14 mouse cellular contexts compared by ENCODE assay signal in genomic region chr5:23473098-23473873, GRCm38 (mm10). TPM values are rescaled to one million over a fixed set of nuclear protein-coding genes. Genes with fewer than 3 reads are reported as not detected.
DNase-seq lines count a peak whose midpoint lies in the region; ATAC-seq and TF ChIP-seq lines count a peak whose summit lies in the region.
"Had no signal": no experiment of that assay in that cellular context is flagged by ENCODE, and none has a peak within 500 bp of the region (broad histone marks: within the 10 kb centered on the region; RNA-seq: fewer than 3 reads in every experiment).

No protein-coding gene starts in this region.

- TF ChIP-seq CTCF in heart, postnatal 0 days (IDR thresholded peaks at IDR 0.05; ENCODE audit: low read depth): peak; percentile 36
- peak; percentile 10; the same call in 1 of the 2 replicates for TF ChIP-seq CTCF in spleen, adult 2 months (IDR thresholded peaks at IDR 0.05; ENCODE audit: extremely low read depth, insufficient read depth, insufficient read length, insufficient replicate concordance)

- no peak overlapping the region for H3K4me2 ChIP-seq in heart, postnatal 0 days (ENCODE audit: low read depth, low read length)
- H3K4me2 ChIP-seq: lung, embryonic 15.5 days had no signal

- H3K9me3 ChIP-seq in heart, postnatal 0 days (replicated peaks; ENCODE audit: control insufficient read depth, low read length): no peaks in the 10 kb centered on the region
- H3K9me3 ChIP-seq: G1E; lung, embryonic 15.5 days had no signal

- no peak for ATAC-seq in heart, postnatal 0 days (ENCODE audit: insufficient read depth, low read depth)
- 0 out of 2 replicates have a peak, but pooled peaks have one; percentile 39 for ATAC-seq in common myeloid progenitor, adult 5-6 weeks (replicated peaks; ENCODE audit: low read depth, poor library complexity, severe bottlenecking)
- ATAC-seq: midbrain, embryonic 16.5 days had no signal

- H3K36me3 ChIP-seq in heart, postnatal 0 days (replicated peaks; ENCODE audit: control insufficient read depth, insufficient read depth, low read length): peaks cover 49% of the 10 kb centered on the region
- peaks cover 27% of the 10 kb centered on the region for H3K36me3 ChIP-seq in spleen, adult 2 months (ENCODE audit: control insufficient read depth, insufficient read depth, low read length)

- H3K4me1 ChIP-seq in heart, postnatal 0 days (ENCODE audit: control insufficient read depth, insufficient read depth): no peaks in the 10 kb centered on the region
- no peaks in the 10 kb centered on the region for H3K4me1 ChIP-seq in spleen, adult 2 months (ENCODE audit: control insufficient read depth, insufficient read depth, insufficient read length)
- H3K4me1 ChIP-seq: lung, embryonic 15.5 days had no signal

- TF ChIP-seq POLR2A in spleen, adult 2 months (IDR thresholded peaks at IDR 0.05; ENCODE audit: low read depth, low read length): no peak

- no peak overlapping the region for H3K9ac ChIP-seq in heart, postnatal 0 days (replicated peaks; ENCODE audit: low read depth, low read length)
- H3K9ac ChIP-seq: lung, embryonic 15.5 days had no signal

- 72% methylated on average over 6 of the region's 6 CpGs for WGBS in heart, postnatal 0 days
- WGBS in spleen, adult 2 months: 64% methylated on average over 6 of the region's 6 CpGs

- no peak for TF ChIP-seq EP300 in heart, postnatal 0 days (IDR thresholded peaks at IDR 0.05; ENCODE audit: low read depth)

- no peak for DNase-seq in heart, postnatal 0 days (ENCODE audit: low spot score)
- no peak for DNase-seq in heart, adult 8-10 months (ENCODE audit: low spot score)
- no peak for DNase-seq in spleen, adult 2 months (ENCODE audit: low read depth in 1 of 2, low spot score in 2 of 2)
- DNase-seq in spleen, adult 18-20 months: no peak
- DNase-seq in thymus, postnatal 4 days: peak; percentile 42
- DNase-seq in cerebellum, postnatal 25 days: no peak
- no peak for DNase-seq in spleen, adult 12 weeks (ENCODE audit: low spot score)
- DNase-seq: adrenal gland, postnatal 36 days; cerebellum, postnatal 14 days; right cerebral cortex, postnatal 4 days had no signal

- no peaks in the 10 kb centered on the region for H3K27me3 ChIP-seq in heart, postnatal 0 days (ENCODE audit: control insufficient read depth, insufficient read depth, low read length)
- no peaks in the 10 kb centered on the region for H3K27me3 ChIP-seq in spleen, adult 2 months (ENCODE audit: control insufficient read depth, insufficient read depth, low read length)
- H3K27me3 ChIP-seq: lung, embryonic 15.5 days had no signal

- no peak overlapping the region for H3K4me3 ChIP-seq in heart, postnatal 0 days (ENCODE audit: low read depth, low read length)
- no peak overlapping the region for H3K4me3 ChIP-seq in spleen, adult 2 months (ENCODE audit: extremely low read depth, insufficient read depth, insufficient read length)
- H3K4me3 ChIP-seq: lung, embryonic 15.5 days had no signal

- no peak overlapping the region for H3K27ac ChIP-seq in heart, postnatal 0 days (ENCODE audit: low read depth)
- H3K27ac ChIP-seq in spleen, adult 2 months (ENCODE audit: insufficient read depth, low read length): no peak overlapping the region
- H3K27ac ChIP-seq: lung, embryonic 15.5 days had no signal

RNA-seq across cellular contexts. Expression of gene Kmt2e, which starts 39.0 kb away (rescaled TPM):
- 31.4 and 34.5 TPM in 2 replicates for total RNA-seq in heart, postnatal 0 days (2014; rRNA removed; ENCODE audit: low replicate concordance)
- 55.0 and 55.4 TPM in 2 replicates for polyA plus RNA-seq in heart, postnatal 0 days (2015; fragmentation: Nextera tagmentation; extraction: Ambion mirVana)
- 10 to 100 TPM; 42.1 to 47.6 (median 44.7) TPM for total RNA-seq in heart, adult 8-10 months (2022)
- polyA plus RNA-seq in spleen, adult 2 months (2012; rRNA removed): 23.3 and 25.3 TPM in 2 replicates
- total RNA-seq in common myeloid progenitor, adult 5-6 weeks (2017): 87.6 and 110 TPM in 2 replicates
